Mouse (Mus musculus): ENCODE data around the gene Mtx1. TPM values are rescaled to one million over a fixed set of nuclear protein-coding genes. Genes with fewer than 3 reads are reported as not detected.
"Not testable (repeated sequence)": the region's sequence is repeated elsewhere in the genome, so short reads cannot be mapped to it uniquely, and the experiment has no call there.

Gene Mtx1
- polyA plus RNA-seq, 1 experiment from 2014 or later = 196 TPM

- Histone ChIP-seq H3K9me3 (replicated peaks) (no peaks in the 10 kb centered on the region), H3K36me3 (ENCODE audit: poor library complexity, severe bottlenecking) (peaks cover 40% of the 10 kb centered on the region), H3K4me3 (peak overlapping the region; percentile 70), H3K4me1 (peaks cover 72% of the 10 kb centered on the region), H3K27ac (peak overlapping the region; percentile 95), H3K4me2 (peak overlapping the region; percentile 77), H3K27me3 (no peaks in the 10 kb centered on the region), H3K9ac (peak overlapping the region; percentile 87)
- peak; percentile 69 for ATAC-seq
- WGBS = 0% methylated on average over 4 of the region's 4 CpGs
Measured at GRCm38 (mm10) chr3:89225918-89226317, 970 bp downstream of the Mtx1 start.

GRCm38 (mm10) chr3:89225321-89225815 lies 1.5 kb downstream of the Mtx1 start:
- Histone ChIP-seq H3K9me3 (replicated peaks) (no peaks in the 10 kb centered on the region), H3K27ac (peak overlapping the region; percentile 95), H3K27me3 (no peaks in the 10 kb centered on the region), H3K9ac (peak overlapping the region; percentile 87), H3K4me2 (peak overlapping the region; percentile 77), H3K36me3 (ENCODE audit: poor library complexity, severe bottlenecking) (peaks cover 42% of the 10 kb centered on the region), H3K4me1 (peaks cover 74% of the 10 kb centered on the region), H3K4me3 (peak overlapping the region; percentile 70)
- no peak for ATAC-seq
- 4% methylated on average over 12 of the region's 12 CpGs for WGBS

- Histone ChIP-seq H3K27ac (peak overlapping the region; percentile 95), H3K9ac (peak overlapping the region; percentile 87), H3K36me3 (ENCODE audit: poor library complexity, severe bottlenecking) (peaks cover 46% of the 10 kb centered on the region), H3K4me3 (peak overlapping the region; percentile 70), H3K27me3 (no peaks in the 10 kb centered on the region), H3K9me3 (replicated peaks) (no peaks in the 10 kb centered on the region), H3K4me2 (peak overlapping the region; percentile 77), H3K4me1 (peaks cover 78% of the 10 kb centered on the region)
- ATAC-seq = no peak
- 23% methylated on average over 11 of the region's 11 CpGs for WGBS
Measured at GRCm38 (mm10) chr3:89224796-89225195, 2.1 kb downstream of the Mtx1 start.

GRCm38 (mm10) chr3:89221167-89221566 lies 5.7 kb downstream of the Mtx1 start:
- Histone ChIP-seq H3K9ac (no peak overlapping the region), H3K9me3 (replicated peaks) (no peaks in the 10 kb centered on the region), H3K36me3 (ENCODE audit: poor library complexity, severe bottlenecking) (peaks cover 60% of the 10 kb centered on the region), H3K4me2 (peak overlapping the region; percentile 5; the same call in 1 of the 2 replicates), H3K4me3 (no peak overlapping the region), H3K4me1 (peaks cover 79% of the 10 kb centered on the region), H3K27ac (peak overlapping the region; percentile 57), H3K27me3 (no peaks in the 10 kb centered on the region)
- ATAC-seq = no peak
- WGBS = 65% methylated on average over 5 of the region's 5 CpGs

- no peak overlapping the region for H3K4me2 ChIP-seq
- no peaks in the 10 kb centered on the region for H3K27me3 ChIP-seq
- no peak overlapping the region for H3K4me3 ChIP-seq
- H3K9ac ChIP-seq = peak overlapping the region; percentile 26; the same call in 1 of the 2 replicates
- 59% methylated on average over 8 of the region's 8 CpGs for WGBS
- peaks cover 53% of the 10 kb centered on the region for H3K36me3 ChIP-seq (ENCODE audit: poor library complexity, severe bottlenecking)
- H3K27ac ChIP-seq = peak overlapping the region; percentile 16
- peaks cover 79% of the 10 kb centered on the region for H3K4me1 ChIP-seq
- ATAC-seq = no peak
- H3K9me3 ChIP-seq (replicated peaks) = no peaks in the 10 kb centered on the region
Measured at GRCm38 (mm10) chr3:89219546-89219945, 7.3 kb downstream of the Mtx1 start.

- H3K27me3 ChIP-seq = no peaks in the 10 kb centered on the region
- H3K4me1 ChIP-seq = peaks cover 68% of the 10 kb centered on the region
- ATAC-seq = no peak
- 70% methylated on average over 1 of the region's 1 CpGs for WGBS
- 0 out of 2 replicates have a peak overlapping the region, but pooled peaks have one; percentile 1 for H3K27ac ChIP-seq
- H3K9me3 ChIP-seq (replicated peaks) = no peaks in the 10 kb centered on the region
- H3K36me3 ChIP-seq (ENCODE audit: poor library complexity, severe bottlenecking) = peaks cover 40% of the 10 kb centered on the region
- H3K4me2 ChIP-seq = no peak overlapping the region
- peak overlapping the region; percentile 43; the same call in 1 of the 2 replicates for H3K9ac ChIP-seq
- H3K4me3 ChIP-seq = no peak overlapping the region
Measured at GRCm38 (mm10) chr3:89218271-89218670, 8.6 kb downstream of the Mtx1 start.

- peak overlapping the region; percentile 70; the same call in 1 of the 2 replicates for H3K4me2 ChIP-seq
- not testable (repeated sequence) for H3K9me3 ChIP-seq (replicated peaks); H3K27me3 ChIP-seq; ATAC-seq
- H3K9ac ChIP-seq = peak overlapping the region; percentile 76; the same call in 1 of the 2 replicates
- 69% methylated on average over 7 of the region's 7 CpGs for WGBS
- peak overlapping the region; percentile 97; the same call in 1 of the 2 replicates for H3K27ac ChIP-seq
- peaks cover 68% of the 10 kb centered on the region for H3K4me1 ChIP-seq
- H3K36me3 ChIP-seq (ENCODE audit: poor library complexity, severe bottlenecking) = peaks cover 25% of the 10 kb centered on the region
- H3K4me3 ChIP-seq = 0 out of 2 replicates have a peak overlapping the region, but pooled peaks have one; percentile 72
Measured at GRCm38 (mm10) chr3:89216407-89216806, 10.5 kb downstream of the Mtx1 start.

- H3K36me3 ChIP-seq (ENCODE audit: poor library complexity, severe bottlenecking) = peaks cover 23% of the 10 kb centered on the region; the same call in 1 of the 2 replicates
- WGBS = 0% methylated on average over 6 of the region's 6 CpGs
- H3K27me3 ChIP-seq = no peaks in the 10 kb centered on the region
- peak; percentile 39 for ATAC-seq
- H3K4me3 ChIP-seq = peak overlapping the region; percentile 72
- H3K4me2 ChIP-seq = peak overlapping the region; percentile 70
- H3K9me3 ChIP-seq (replicated peaks) = no peaks in the 10 kb centered on the region
- H3K9ac ChIP-seq = peak overlapping the region; percentile 76
- H3K4me1 ChIP-seq = peaks cover 62% of the 10 kb centered on the region
- peak overlapping the region; percentile 97 for H3K27ac ChIP-seq
Measured at GRCm38 (mm10) chr3:89215853-89216252, 11.0 kb downstream of the Mtx1 start.

GRCm38 (mm10) chr3:89214681-89215411 lies 12.0 kb downstream of the Mtx1 start, which contains the start of gene Thbs3:
TSS of gene Thbs3 (plus strand) at chr3:89215180.
- Histone ChIP-seq H3K4me2 (peak within 1 kb of the TSS; percentile 70), H3K9ac (peak within 1 kb of the TSS; percentile 76), H3K27ac (peak within 1 kb of the TSS; percentile 97), H3K36me3 (ENCODE audit: poor library complexity, severe bottlenecking) (peaks cover 28% of the 10 kb centered on the region), H3K4me1 (peaks cover 57% of the 10 kb centered on the region), H3K27me3 (no peaks in the 10 kb centered on the region), H3K4me3 (peak within 1 kb of the TSS; percentile 72), H3K9me3 (replicated peaks) (no peaks in the 10 kb centered on the region)
- peak; percentile 11 for ATAC-seq
- under 1% methylated on average over 18 of the region's 19 CpGs for WGBS

- WGBS = under 1% methylated on average over 63 of the region's 69 CpGs
- peak; percentile 86 for ATAC-seq
Measured at GRCm38 (mm10) chr3:89213803-89214530, 12.9 kb downstream of the Mtx1 start.

GRCm38 (mm10) chr3:89210731-89211130 lies 16.2 kb downstream of the Mtx1 start:
- H3K9me3 ChIP-seq (replicated peaks) = no peaks in the 10 kb centered on the region
- peaks cover 23% of the 10 kb centered on the region for H3K4me1 ChIP-seq
- 88% methylated on average over 7 of the region's 7 CpGs for WGBS
- no peak for ATAC-seq
- no peak overlapping the region for H3K27ac ChIP-seq
- H3K4me2 ChIP-seq = no peak overlapping the region
- H3K27me3 ChIP-seq = no peaks in the 10 kb centered on the region
- no peak overlapping the region for H3K4me3 ChIP-seq
- peaks cover 52% of the 10 kb centered on the region for H3K36me3 ChIP-seq (ENCODE audit: poor library complexity, severe bottlenecking)
- no peak overlapping the region for H3K9ac ChIP-seq

More at GRCm38 (mm10) chr3:89213803-89214530, 12.9 kb downstream of the Mtx1 start:
- H3K4me3 ChIP-seq = peak overlapping the region; percentile 72
- H3K27ac ChIP-seq = peak overlapping the region; percentile 97
- no peaks in the 10 kb centered on the region for H3K9me3 ChIP-seq (replicated peaks)
- H3K27me3 ChIP-seq = no peaks in the 10 kb centered on the region
- H3K9ac ChIP-seq = peak overlapping the region; percentile 76
- H3K36me3 ChIP-seq (ENCODE audit: poor library complexity, severe bottlenecking) = peaks cover 32% of the 10 kb centered on the region
- H3K4me1 ChIP-seq = peaks cover 50% of the 10 kb centered on the region
- peak overlapping the region; percentile 70 for H3K4me2 ChIP-seq

GRCm38 (mm10) chr3:89210162-89210561 lies 16.7 kb downstream of the Mtx1 start:
- H3K4me2 ChIP-seq = no peak overlapping the region
- peaks cover 57% of the 10 kb centered on the region for H3K36me3 ChIP-seq (ENCODE audit: poor library complexity, severe bottlenecking)
- WGBS = 92% methylated on average over 13 of the region's 13 CpGs
- H3K9ac ChIP-seq = no peak overlapping the region
- no peak overlapping the region for H3K27ac ChIP-seq
- no peak overlapping the region for H3K4me3 ChIP-seq
- no peaks in the 10 kb centered on the region for H3K9me3 ChIP-seq (replicated peaks)
- no peak for ATAC-seq
- no peaks in the 10 kb centered on the region for H3K27me3 ChIP-seq
- H3K4me1 ChIP-seq = peaks cover 18% of the 10 kb centered on the region
